Mouse (Mus musculus): ENCODE data around the gene Slc31a1. TPM values are rescaled to one million over a fixed set of nuclear protein-coding genes. Genes with fewer than 3 reads are reported as not detected.

Slc31a1 gene
- total and polyA plus RNA-seq, 3 experiments: 14.8 to 19.1 (median 17.4) TPM

GRCm38 (mm10) chr4:62364299-62364698 lies 3.8 kb downstream of the Slc31a1 start:
- Histone ChIP-seq H3K79me2 (replicated peaks; ENCODE audit: control insufficient read depth, insufficient read depth, low read length) (peaks cover 1% of the 10 kb centered on the region), H3K4me3 (no peak overlapping the region), H3K36me3 (ENCODE audit: control insufficient read depth, insufficient read depth, low read length) (peaks cover 7% of the 10 kb centered on the region), H3K27me3 (ENCODE audit: control insufficient read depth, insufficient read depth, low read length) (no peaks in the 10 kb centered on the region), H3K4me1 (ENCODE audit: control insufficient read depth, insufficient read depth, low read length) (peaks cover 2% of the 10 kb centered on the region), H3K27ac (no peak overlapping the region), H3K9ac (ENCODE audit: low read depth, low read length) (no peak overlapping the region)
- WGBS: 90% methylated on average over 8 of the region's 8 CpGs
- TF ChIP-seq EP300 (IDR thresholded peaks at IDR 0.05; ENCODE audit: insufficient read depth, low read depth, low read length) (no peak), CTCF (IDR thresholded peaks at IDR 0.05) (no peak), POLR2A (IDR thresholded peaks at IDR 0.05; ENCODE audit: insufficient read depth, low read depth, low read length) (no peak)
- intact Hi-C loops (cut with DNase I): loop anchor here (5.0 kb wide), 1 partner anchor 153 kb away; the partner anchor contains the start of gene Alad
- DNase-seq: no peak

GRCm38 (mm10) chr4:62366291-62366690 lies 5.8 kb downstream of the Slc31a1 start:
- TF ChIP-seq CTCF (IDR thresholded peaks at IDR 0.05) (no peak), POLR2A (IDR thresholded peaks at IDR 0.05; ENCODE audit: insufficient read depth, low read depth, low read length) (no peak), EP300 (IDR thresholded peaks at IDR 0.05; ENCODE audit: insufficient read depth, low read depth, low read length) (no peak)
- WGBS: 78% methylated on average over 4 of the region's 4 CpGs

GRCm38 (mm10) chr4:62367586-62367985 lies 7.1 kb downstream of the Slc31a1 start:
- H3K36me3 ChIP-seq (ENCODE audit: control insufficient read depth, insufficient read depth, low read length): peaks cover 2% of the 10 kb centered on the region; the same call in 1 of the 2 replicates
- no peaks in the 10 kb centered on the region for H3K27me3 ChIP-seq (ENCODE audit: control insufficient read depth, insufficient read depth, low read length)

More at GRCm38 (mm10) chr4:62366291-62366690, 5.8 kb downstream of the Slc31a1 start:
- no peaks in the 10 kb centered on the region for H3K27me3 ChIP-seq (ENCODE audit: control insufficient read depth, insufficient read depth, low read length)
- no peak for DNase-seq
- no peak overlapping the region for H3K9ac ChIP-seq (ENCODE audit: low read depth, low read length)
- intact Hi-C loops (cut with DNase I): loop anchor here (2.0 kb wide), 1 partner anchor 33 kb away; no protein-coding TSS in a partner anchor
- no peak overlapping the region for H3K27ac ChIP-seq
- H3K79me2 ChIP-seq (replicated peaks; ENCODE audit: control insufficient read depth, insufficient read depth, low read length): peaks cover 1% of the 10 kb centered on the region; the same call in 1 of the 2 replicates
- peaks cover 5% of the 10 kb centered on the region for H3K4me1 ChIP-seq (ENCODE audit: control insufficient read depth, insufficient read depth, low read length)
- H3K36me3 ChIP-seq (ENCODE audit: control insufficient read depth, insufficient read depth, low read length): peaks cover 4% of the 10 kb centered on the region
- no peak overlapping the region for H3K4me3 ChIP-seq

GRCm38 (mm10) chr4:62369091-62369490 lies 8.6 kb downstream of the Slc31a1 start:
- H3K4me1 ChIP-seq (ENCODE audit: control insufficient read depth, insufficient read depth, low read length): peaks cover 10% of the 10 kb centered on the region
- WGBS: 21% methylated on average over 3 of the region's 3 CpGs
- H3K27me3 ChIP-seq (ENCODE audit: control insufficient read depth, insufficient read depth, low read length): no peaks in the 10 kb centered on the region
- peaks cover 2% of the 10 kb centered on the region; the same call in 1 of the 2 replicates for H3K36me3 ChIP-seq (ENCODE audit: control insufficient read depth, insufficient read depth, low read length)
- no peak overlapping the region for H3K4me3 ChIP-seq
- DNase-seq: no peak
- TF ChIP-seq EP300 (IDR thresholded peaks at IDR 0.05; ENCODE audit: insufficient read depth, low read depth, low read length) (no peak), CTCF (IDR thresholded peaks at IDR 0.05) (no peak)
- intact Hi-C loops (cut with DNase I): no loop called here
- H3K79me2 ChIP-seq (replicated peaks; ENCODE audit: control insufficient read depth, insufficient read depth, low read length): peaks cover 4% of the 10 kb centered on the region
- H3K9ac ChIP-seq (ENCODE audit: low read depth, low read length): no peak overlapping the region
- no peak overlapping the region for H3K27ac ChIP-seq

More at GRCm38 (mm10) chr4:62367586-62367985, 7.1 kb downstream of the Slc31a1 start:
- intact Hi-C loops (cut with DNase I): loop anchor here (2.0 kb wide), 1 partner anchor 31 kb away; no protein-coding TSS in a partner anchor
- DNase-seq: no peak
- H3K4me3 ChIP-seq: no peak overlapping the region
- H3K79me2 ChIP-seq (replicated peaks; ENCODE audit: control insufficient read depth, insufficient read depth, low read length): peaks cover 2% of the 10 kb centered on the region; the same call in 1 of the 2 replicates
- no peak overlapping the region for H3K27ac ChIP-seq
- TF ChIP-seq POLR2A (IDR thresholded peaks at IDR 0.05; ENCODE audit: insufficient read depth, low read depth, low read length) (no peak), CTCF (IDR thresholded peaks at IDR 0.05) (no peak)
- no peak overlapping the region for H3K9ac ChIP-seq (ENCODE audit: low read depth, low read length)
- peaks cover 9% of the 10 kb centered on the region for H3K4me1 ChIP-seq (ENCODE audit: control insufficient read depth, insufficient read depth, low read length)
- WGBS: 87% methylated on average over 6 of the region's 6 CpGs

- Histone ChIP-seq H3K27me3 (ENCODE audit: control insufficient read depth, insufficient read depth, low read length) (no peaks in the 10 kb centered on the region), H3K36me3 (ENCODE audit: control insufficient read depth, insufficient read depth, low read length) (peaks cover 2% of the 10 kb centered on the region; the same call in 1 of the 2 replicates), H3K9ac (ENCODE audit: low read depth, low read length) (no peak overlapping the region), H3K4me1 (ENCODE audit: control insufficient read depth, insufficient read depth, low read length) (peaks cover 10% of the 10 kb centered on the region), H3K27ac (no peak overlapping the region), H3K4me3 (no peak overlapping the region), H3K79me2 (replicated peaks; ENCODE audit: control insufficient read depth, insufficient read depth, low read length) (peaks cover 4% of the 10 kb centered on the region)
- TF ChIP-seq POLR2A (IDR thresholded peaks at IDR 0.05; ENCODE audit: insufficient read depth, low read depth, low read length) (no peak), CTCF (IDR thresholded peaks at IDR 0.05) (no peak), EP300 (IDR thresholded peaks at IDR 0.05; ENCODE audit: insufficient read depth, low read depth, low read length) (no peak)
- DNase-seq: no peak
- intact Hi-C loops (cut with DNase I): no loop called here
- WGBS: 20% methylated on average over 1 of the region's 1 CpGs
Measured at GRCm38 (mm10) chr4:62372410-62372809, 11.9 kb downstream of the Slc31a1 start.

- H3K27me3 ChIP-seq (ENCODE audit: control insufficient read depth, insufficient read depth, low read length): no peaks in the 10 kb centered on the region
- H3K27ac ChIP-seq: no peak overlapping the region
- WGBS: 74% methylated on average over 9 of the region's 9 CpGs
- DNase-seq: no peak
- peaks cover 2% of the 10 kb centered on the region; the same call in 1 of the 2 replicates for H3K36me3 ChIP-seq (ENCODE audit: control insufficient read depth, insufficient read depth, low read length)
- peaks cover 4% of the 10 kb centered on the region for H3K79me2 ChIP-seq (replicated peaks; ENCODE audit: control insufficient read depth, insufficient read depth, low read length)
- peaks cover 10% of the 10 kb centered on the region for H3K4me1 ChIP-seq (ENCODE audit: control insufficient read depth, insufficient read depth, low read length)
- no peak for TF ChIP-seq POLR2A (IDR thresholded peaks at IDR 0.05; ENCODE audit: insufficient read depth, low read depth, low read length)
- no peak for TF ChIP-seq EP300 (IDR thresholded peaks at IDR 0.05; ENCODE audit: insufficient read depth, low read depth, low read length)
- no peak for TF ChIP-seq CTCF (IDR thresholded peaks at IDR 0.05)
- no peak overlapping the region for H3K4me3 ChIP-seq
- intact Hi-C loops (cut with DNase I): no loop called here
- H3K9ac ChIP-seq (ENCODE audit: low read depth, low read length): no peak overlapping the region
Measured at GRCm38 (mm10) chr4:62372818-62373520, 12.4 kb downstream of the Slc31a1 start.

Data from heart, adult 2 months (tissue).